8 mouse cellular contexts compared by ENCODE assay signal in the genomic region with DNA sequence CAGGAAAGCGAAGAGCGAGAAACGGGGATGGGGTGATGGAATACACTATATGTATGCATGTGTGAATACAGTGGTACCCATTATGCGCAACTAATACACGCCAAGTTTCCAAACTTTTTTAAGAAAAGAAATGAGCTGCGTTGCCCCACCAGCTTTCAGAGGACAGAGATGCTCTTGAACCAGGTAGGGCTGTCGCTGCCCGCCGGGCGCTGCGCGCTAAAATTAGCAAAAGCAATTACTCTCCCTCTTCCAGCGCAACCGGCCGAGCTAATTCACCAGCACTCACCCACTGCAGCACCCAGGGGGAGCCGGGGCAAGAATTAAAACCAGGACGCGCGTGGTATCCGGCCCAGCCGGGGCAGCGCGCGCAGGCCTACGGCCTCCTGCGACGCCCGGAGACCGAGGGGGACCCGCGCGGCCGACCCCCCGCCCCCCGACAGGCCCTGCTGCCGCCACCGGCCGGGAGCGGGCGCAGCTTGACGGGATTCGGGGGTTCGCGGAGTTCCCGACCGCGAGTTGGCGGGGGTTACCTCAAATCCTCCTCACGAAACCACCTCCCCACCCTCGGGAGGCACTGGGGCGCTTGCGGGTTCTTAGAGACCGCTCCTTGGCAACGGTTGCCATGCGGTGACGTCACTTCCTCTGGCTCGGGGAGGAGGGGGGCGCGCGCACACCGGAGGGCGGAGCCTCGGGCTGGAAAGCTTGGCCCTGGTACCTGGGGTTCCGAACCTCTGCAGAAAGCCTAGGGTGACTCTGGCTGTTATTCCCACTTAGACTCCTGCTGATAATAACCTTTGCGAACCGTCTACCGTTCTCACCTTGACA. TPM values are rescaled to one million over a fixed set of nuclear protein-coding genes. Genes with fewer than 3 reads are reported as not detected.
DNase-seq lines count a peak whose midpoint lies in the region; ATAC-seq and TF ChIP-seq lines count a peak whose summit lies in the region.

A gene (minus strand): TSS at position 611 of the 825 bp plus-strand sequence.

- peak within 1 kb of the TSS; percentile 89 for H3K27ac ChIP-seq in forebrain, embryonic 15.5 days (replicated peaks)
- peak within 1 kb of the TSS; percentile 99 for H3K27ac ChIP-seq in layer of hippocampus, adult 2 months
- peak within 1 kb of the TSS; percentile 86 for H3K27ac ChIP-seq in lung, embryonic 14.5 days (ENCODE audit: low read depth)
- H3K27ac ChIP-seq in olfactory bulb, adult 2 months (ENCODE audit: insufficient read depth, low read depth, low read length), result peak within 1 kb of the TSS; percentile 89
- no peak within 1 kb of the TSS for H3K27ac ChIP-seq in thymus, adult 2 months (ENCODE audit: control insufficient read depth, insufficient read depth, low read length)

- intact Hi-C loops in heart, postnatal 36 days (cut with DNase I), result loop anchor here (5.0 kb wide), 1 partner anchor 67 kb away; no protein-coding TSS in a partner anchor

- ATAC-seq in forebrain, embryonic 15.5 days (replicated peaks), result peak; percentile 94
- peak; percentile 90 for ATAC-seq in lung, embryonic 14.5 days (ENCODE audit: insufficient read depth)

- peaks cover 8% of the 10 kb centered on the region; the same call in 1 of the 2 replicates for H3K36me3 ChIP-seq in forebrain, embryonic 15.5 days
- 0 out of 2 replicates have a peak, but pooled peaks cover 11% of the 10 kb centered on the region for H3K36me3 ChIP-seq in lung, embryonic 14.5 days (ENCODE audit: insufficient read depth)
- H3K36me3 ChIP-seq in thymus, adult 2 months (ENCODE audit: control insufficient read depth, insufficient read depth, low read length), result no peaks in the 10 kb centered on the region

- TF ChIP-seq CTCF in layer of hippocampus, adult 2 months (conservative IDR thresholded peaks at IDR 0.05), result peak; percentile 27; the same call in 1 of the 2 replicates
- TF ChIP-seq CTCF in lung, embryonic 14.5 days (IDR thresholded peaks at IDR 0.05; ENCODE audit: low read depth), result no peak
- no peak for TF ChIP-seq CTCF in olfactory bulb, adult 2 months (IDR thresholded peaks at IDR 0.05; ENCODE audit: insufficient read depth, low read depth, low read length)
- peak; percentile 38; the same call in 1 of the 2 replicates for TF ChIP-seq CTCF in thymus, adult 2 months (IDR thresholded peaks at IDR 0.05; ENCODE audit: borderline replicate concordance, control insufficient read depth, extremely low read depth, insufficient read depth, low read length, poor library complexity)

- H3K9ac ChIP-seq in forebrain, embryonic 15.5 days (replicated peaks), result peak within 1 kb of the TSS; percentile 86
- peak within 1 kb of the TSS; percentile 87 for H3K9ac ChIP-seq in lung, embryonic 14.5 days

- H3K9me3 ChIP-seq in forebrain, embryonic 15.5 days, result no peaks in the 10 kb centered on the region
- no peaks in the 10 kb centered on the region for H3K9me3 ChIP-seq in lung, embryonic 14.5 days (ENCODE audit: low read depth, low read length)

- H3K4me3 ChIP-seq in forebrain, embryonic 15.5 days, result peak within 1 kb of the TSS; percentile 70
- peak within 1 kb of the TSS; percentile 69 for H3K4me3 ChIP-seq in layer of hippocampus, adult 2 months
- peak within 1 kb of the TSS; percentile 84 for H3K4me3 ChIP-seq in lung, embryonic 14.5 days (ENCODE audit: low read depth, low read length)
- peak within 1 kb of the TSS; percentile 90 for H3K4me3 ChIP-seq in olfactory bulb, adult 2 months (ENCODE audit: insufficient read depth, low read depth, low read length)
- peak within 1 kb of the TSS; percentile 62 for H3K4me3 ChIP-seq in thymus, adult 2 months (ENCODE audit: control insufficient read depth, insufficient read depth, low read length)

- H3K4me2 ChIP-seq in forebrain, embryonic 15.5 days (replicated peaks), result peak within 1 kb of the TSS; percentile 51
- peak within 1 kb of the TSS; percentile 72 for H3K4me2 ChIP-seq in lung, embryonic 14.5 days

- under 1% methylated on average over 67 of the region's 67 CpGs for WGBS in forebrain, embryonic 15.5 days
- WGBS in lung, embryonic 14.5 days, result under 1% methylated on average over 66 of the region's 67 CpGs
- WGBS in olfactory bulb, adult 2 months, result 1% methylated on average over 67 of the region's 67 CpGs
- 5% methylated on average over 67 of the region's 67 CpGs for WGBS in thymus, adult 2 months

- peaks cover 12% of the 10 kb centered on the region for H3K4me1 ChIP-seq in forebrain, embryonic 15.5 days
- 0 out of 2 replicates have a peak, but pooled peaks cover 5% of the 10 kb centered on the region for H3K4me1 ChIP-seq in lung, embryonic 14.5 days (ENCODE audit: insufficient read depth)
- peaks cover 5% of the 10 kb centered on the region; the same call in 1 of the 2 replicates for H3K4me1 ChIP-seq in olfactory bulb, adult 2 months (ENCODE audit: control insufficient read depth, insufficient read depth, low read length)
- H3K4me1 ChIP-seq in thymus, adult 2 months (replicated peaks; ENCODE audit: control insufficient read depth, insufficient read depth, low read length), result peaks cover 7% of the 10 kb centered on the region

- TF ChIP-seq POLR2A in olfactory bulb, adult 2 months (IDR thresholded peaks at IDR 0.05; ENCODE audit: insufficient read depth, low read depth, low read length), result peak; percentile 63; the same call in 1 of the 2 replicates
- 0 out of 2 replicates have a peak, but pooled peaks have one; percentile 40 for TF ChIP-seq POLR2A in thymus, adult 2 months (IDR thresholded peaks at IDR 0.05; ENCODE audit: control insufficient read depth, extremely low read depth, insufficient read depth, low read length, poor library complexity)

- DNase-seq in ES-CJ7 (ENCODE audit: low read depth, low spot score), result peak; percentile 92
- DNase-seq in cerebellum, adult 11 months, result peak; percentile 97
- peak; percentile 94 to 96 for DNase-seq in heart, postnatal 36 days
- DNase-seq in layer of hippocampus, adult 2 months (ENCODE audit: low spot score in 2 of 2), result peak; percentile 96 to 99
- peak; percentile 99 for DNase-seq in lung, embryonic 14.5 days
- DNase-seq in thymus, adult 2 months, result peak; percentile 97

- no peaks in the 10 kb centered on the region for H3K27me3 ChIP-seq in forebrain, embryonic 15.5 days
- no peaks in the 10 kb centered on the region for H3K27me3 ChIP-seq in lung, embryonic 14.5 days (ENCODE audit: insufficient read depth, low read length)
- no peaks in the 10 kb centered on the region for H3K27me3 ChIP-seq in thymus, adult 2 months (ENCODE audit: control insufficient read depth, insufficient read depth, low read length)

RNA-seq across cellular contexts. Expression of the gene that starts here (rescaled TPM):
- polyA plus RNA-seq in forebrain, embryonic 15.5 days (2015; fragmentation: Nextera tagmentation; extraction: Ambion mirVana), result 64.3 and 67.0 TPM in 2 replicates
- 10 to 100 TPM; 66.7 to 71.1 TPM for total RNA-seq in heart, postnatal 36 days (2021)
- 10 to 100 TPM; 36.0 to 38.4 TPM for total RNA-seq in layer of hippocampus, adult 2 months (2021)
- polyA plus RNA-seq in lung, embryonic 14.5 days (2014; fragmentation: Nextera tagmentation; extraction: Ambion mirVana), result 38.4 and 39.6 TPM in 2 replicates
- not detected in 2 replicates for polyA plus RNA-seq in olfactory bulb, adult 2 months (2012; ENCODE audit: insufficient read depth, insufficient read length, low replicate concordance, missing spikeins)
- polyA plus RNA-seq in thymus, adult 2 months (2012; rRNA removed), result 0.52 and 1.6 TPM in 2 replicates

Comparison
In these comparisons a context has a peak if more than half of its experiments do, and no peak if none do; other contexts are left out.
1. CTCF ChIP-seq: peak in layer of hippocampus, adult 2 months (single experiment) and thymus, adult 2 months (single experiment); none in lung, embryonic 14.5 days (single experiment) and olfactory bulb, adult 2 months (single experiment).
2. Peak in every context shown above with its lines, with median percentiles within 50 percentile points of each other: DNase-seq and H3K4me3 ChIP-seq.